Mouse (Mus musculus): Measurements from ENCODE around the gene Car4. TPM values are rescaled to one million over a fixed set of nuclear protein-coding genes. Genes with fewer than 3 reads are reported as not detected.

Gene Car4
- polyA plus RNA-seq, 1 experiment from 2014 or later = 5.4 TPM

GRCm38 (mm10) chr11:84959701-84960181 is 2.2 kb downstream of the Car4 start:
- Histone ChIP-seq H3K36me3 (no peaks in the 10 kb centered on the region), H3K4me2 (replicated peaks) (no peak overlapping the region; the same call in 1 of the 2 replicates), H3K9ac (replicated peaks) (no peak overlapping the region), H3K4me1 (replicated peaks) (peaks cover 26% of the 10 kb centered on the region), H3K27me3 (peaks cover 53% of the 10 kb centered on the region), H3K4me3 (replicated peaks) (no peak overlapping the region), H3K27ac (no peak overlapping the region), H3K9me3 (no peaks in the 10 kb centered on the region)
- no peak for ATAC-seq
- whole genome bisulfite sequencing = 2% methylated on average over 9 of the region's 9 CpGs

- Histone ChIP-seq H3K27ac (no peak overlapping the region), H3K9ac (replicated peaks) (no peak overlapping the region), H3K36me3 (no peaks in the 10 kb centered on the region), H3K4me3 (replicated peaks) (no peak overlapping the region), H3K4me1 (replicated peaks) (peaks cover 26% of the 10 kb centered on the region), H3K27me3 (peaks cover 53% of the 10 kb centered on the region), H3K9me3 (no peaks in the 10 kb centered on the region), H3K4me2 (replicated peaks) (no peak overlapping the region)
- 27% methylated on average over 3 of the region's 3 CpGs for WGBS
- no peak for ATAC-seq
Observed at GRCm38 (mm10) chr11:84960291-84960690, 2.7 kb downstream of the Car4 start.

- no peak overlapping the region for H3K27ac ChIP-seq
- H3K36me3 ChIP-seq = no peaks in the 10 kb centered on the region
- ATAC-seq = no peak
- H3K4me3 ChIP-seq (replicated peaks) = no peak overlapping the region
- H3K9me3 ChIP-seq = no peaks in the 10 kb centered on the region
- H3K4me1 ChIP-seq (replicated peaks) = peaks cover 26% of the 10 kb centered on the region
- H3K9ac ChIP-seq (replicated peaks) = no peak overlapping the region
- peaks cover 53% of the 10 kb centered on the region for H3K27me3 ChIP-seq
- no peak overlapping the region for H3K4me2 ChIP-seq (replicated peaks)
- WGBS = 63% methylated on average over 6 of the region's 6 CpGs
Observed at GRCm38 (mm10) chr11:84960780-84961179, 3.2 kb downstream of the Car4 start.

GRCm38 (mm10) chr11:84961571-84961970 is 4.0 kb downstream of the Car4 start:
- Histone ChIP-seq H3K27ac (no peak overlapping the region), H3K4me3 (replicated peaks) (no peak overlapping the region), H3K9ac (replicated peaks) (no peak overlapping the region), H3K27me3 (peaks cover 45% of the 10 kb centered on the region), H3K9me3 (no peaks in the 10 kb centered on the region), H3K36me3 (no peaks in the 10 kb centered on the region), H3K4me1 (replicated peaks) (peaks cover 29% of the 10 kb centered on the region), H3K4me2 (replicated peaks) (no peak overlapping the region)
- ATAC-seq = no peak
- 79% methylated on average over 4 of the region's 4 CpGs for WGBS

- H3K36me3 ChIP-seq = no peaks in the 10 kb centered on the region
- ATAC-seq = no peak
- H3K9me3 ChIP-seq = no peaks in the 10 kb centered on the region
- H3K4me3 ChIP-seq (replicated peaks) = no peak overlapping the region
- H3K4me1 ChIP-seq (replicated peaks) = peaks cover 33% of the 10 kb centered on the region
- 87% methylated on average over 4 of the region's 4 CpGs for WGBS
- H3K27ac ChIP-seq = no peak overlapping the region
- no peak overlapping the region for H3K9ac ChIP-seq (replicated peaks)
- H3K4me2 ChIP-seq (replicated peaks) = no peak overlapping the region
- H3K27me3 ChIP-seq = peaks cover 35% of the 10 kb centered on the region
Observed at GRCm38 (mm10) chr11:84962536-84962935, 5.0 kb downstream of the Car4 start.

GRCm38 (mm10) chr11:84963556-84963955 is 6.0 kb downstream of the Car4 start:
- no peak for ATAC-seq
- no peak overlapping the region for H3K27ac ChIP-seq
- peaks cover 25% of the 10 kb centered on the region for H3K27me3 ChIP-seq
- H3K4me1 ChIP-seq (replicated peaks) = peaks cover 29% of the 10 kb centered on the region
- H3K4me2 ChIP-seq (replicated peaks) = no peak overlapping the region
- H3K36me3 ChIP-seq = no peaks in the 10 kb centered on the region
- H3K4me3 ChIP-seq (replicated peaks) = no peak overlapping the region
- no peaks in the 10 kb centered on the region for H3K9me3 ChIP-seq
- H3K9ac ChIP-seq (replicated peaks) = no peak overlapping the region
- WGBS = 94% methylated on average over 3 of the region's 3 CpGs

- H3K4me2 ChIP-seq (replicated peaks) = no peak overlapping the region
- 48% methylated on average over 4 of the region's 4 CpGs for WGBS
- H3K9ac ChIP-seq (replicated peaks) = no peak overlapping the region
- peak; percentile 37; the same call in 1 of the 2 replicates for ATAC-seq
- H3K27ac ChIP-seq = peak overlapping the region; percentile 53
- no peaks in the 10 kb centered on the region for H3K36me3 ChIP-seq
- H3K4me1 ChIP-seq (replicated peaks) = peaks cover 19% of the 10 kb centered on the region
- 0 out of 2 replicates have a peak, but pooled peaks cover under 1% of the 10 kb centered on the region for H3K27me3 ChIP-seq
- no peaks in the 10 kb centered on the region for H3K9me3 ChIP-seq
- H3K4me3 ChIP-seq (replicated peaks) = no peak overlapping the region
Observed at GRCm38 (mm10) chr11:84966696-84967095, 9.1 kb downstream of the Car4 start.

GRCm38 (mm10) chr11:84967113-84967512 is 9.5 kb downstream of the Car4 start:
- no peaks in the 10 kb centered on the region for H3K27me3 ChIP-seq
- 5% methylated on average over 5 of the region's 5 CpGs for WGBS
- H3K36me3 ChIP-seq = no peaks in the 10 kb centered on the region
- peak overlapping the region; percentile 53 for H3K27ac ChIP-seq
- no peak overlapping the region for H3K4me2 ChIP-seq (replicated peaks)
- no peaks in the 10 kb centered on the region for H3K9me3 ChIP-seq
- H3K4me1 ChIP-seq (replicated peaks) = peaks cover 19% of the 10 kb centered on the region
- H3K4me3 ChIP-seq (replicated peaks) = no peak overlapping the region
- peak; percentile 82 for ATAC-seq
- no peak overlapping the region for H3K9ac ChIP-seq (replicated peaks)

- 88% methylated on average over 4 of the region's 4 CpGs for WGBS
- no peak for ATAC-seq
- H3K4me3 ChIP-seq (replicated peaks) = no peak overlapping the region
Observed at GRCm38 (mm10) chr11:84968309-84968708, 10.7 kb downstream of the Car4 start.

GRCm38 (mm10) chr11:84968775-84969174 is 11.2 kb downstream of the Car4 start:
- Histone ChIP-seq H3K36me3 (no peaks in the 10 kb centered on the region), H3K27me3 (no peaks in the 10 kb centered on the region), H3K9ac (replicated peaks) (no peak overlapping the region), H3K9me3 (no peaks in the 10 kb centered on the region), H3K27ac (no peak overlapping the region), H3K4me1 (replicated peaks) (peaks cover 20% of the 10 kb centered on the region), H3K4me2 (replicated peaks) (no peak overlapping the region), H3K4me3 (replicated peaks) (no peak overlapping the region)
- ATAC-seq = no peak
- 73% methylated on average over 6 of the region's 6 CpGs for WGBS

More at GRCm38 (mm10) chr11:84968309-84968708, 10.7 kb downstream of the Car4 start:
- Histone ChIP-seq H3K36me3 (no peaks in the 10 kb centered on the region), H3K27ac (no peak overlapping the region), H3K9ac (replicated peaks) (no peak overlapping the region), H3K4me2 (replicated peaks) (no peak overlapping the region), H3K4me1 (replicated peaks) (peaks cover 19% of the 10 kb centered on the region), H3K27me3 (no peaks in the 10 kb centered on the region), H3K9me3 (no peaks in the 10 kb centered on the region)

- Histone ChIP-seq H3K27ac (no peak overlapping the region), H3K9me3 (no peaks in the 10 kb centered on the region), H3K4me2 (replicated peaks) (no peak overlapping the region), H3K27me3 (no peaks in the 10 kb centered on the region), H3K9ac (replicated peaks) (no peak overlapping the region), H3K4me3 (replicated peaks) (no peak overlapping the region), H3K36me3 (no peaks in the 10 kb centered on the region), H3K4me1 (replicated peaks) (peaks cover 14% of the 10 kb centered on the region)
- WGBS = 84% methylated on average over 3 of the region's 3 CpGs
- no peak for ATAC-seq
Observed at GRCm38 (mm10) chr11:84972067-84972466, 14.5 kb downstream of the Car4 start.

- no peaks in the 10 kb centered on the region for H3K36me3 ChIP-seq
- H3K9me3 ChIP-seq = no peaks in the 10 kb centered on the region
- H3K27me3 ChIP-seq = no peaks in the 10 kb centered on the region
- H3K4me1 ChIP-seq (replicated peaks) = 0 out of 2 replicates have a peak, but pooled peaks cover 6% of the 10 kb centered on the region
- no peak overlapping the region for H3K4me3 ChIP-seq (replicated peaks)
- H3K4me2 ChIP-seq (replicated peaks) = no peak overlapping the region
- no peak for ATAC-seq
- H3K27ac ChIP-seq = no peak overlapping the region
- WGBS = 67% methylated on average over 5 of the region's 5 CpGs
- H3K9ac ChIP-seq (replicated peaks) = no peak overlapping the region
Observed at GRCm38 (mm10) chr11:84973661-84974060, 16.1 kb downstream of the Car4 start.

- no peaks in the 10 kb centered on the region for H3K27me3 ChIP-seq
Observed at GRCm38 (mm10) chr11:84974582-84974981, 17.0 kb downstream of the Car4 start.

More at GRCm38 (mm10) chr11:84974582-84974981, 17.0 kb downstream of the Car4 start:
- H3K36me3 ChIP-seq = no peaks in the 10 kb centered on the region
- 0 out of 2 replicates have a peak, but pooled peaks cover 6% of the 10 kb centered on the region for H3K4me1 ChIP-seq (replicated peaks)
- no peak overlapping the region for H3K9ac ChIP-seq (replicated peaks)
- H3K27ac ChIP-seq = no peak overlapping the region
- no peak for ATAC-seq
- H3K9me3 ChIP-seq = no peaks in the 10 kb centered on the region
- H3K4me3 ChIP-seq (replicated peaks) = no peak overlapping the region
- H3K4me2 ChIP-seq (replicated peaks) = no peak overlapping the region
- WGBS = 72% methylated on average over 7 of the region's 7 CpGs
